Mouse (Mus musculus) layer of hippocampus, adult 2 months (tissue): Measurements from ENCODE around the gene Sgta. TPM values are rescaled to one million over a fixed set of nuclear protein-coding genes. Genes with fewer than 3 reads are reported as not detected.

Experiments
- DNase-seq, 2 experiments: peaks; one replicate each; pipeline ENCODE4 v3.0.0; 2022; ENCODE audit warnings: low spot score in 2 of 2
- H3K27ac ChIP-seq: fragments of 200-600 bp; 2 replicates; pipeline ENCODE4 v1.8.1; 2022
- H3K4me3 ChIP-seq: fragments of 200-600 bp; 2 replicates; pipeline ENCODE4 v1.8.1; 2022; ENCODE audit warnings: mild to moderate bottlenecking
- CTCF ChIP-seq: fragments of 200-600 bp; conservative IDR thresholded peaks from 2 replicates; pipeline ENCODE4 v1.8.1; 2022; ENCODE audit warnings: antibody characterized with exemption, mild to moderate bottlenecking, moderate library complexity
- microRNA-seq, 2 experiments: library from miRNA; unstranded; fragments of <30 nt; microRNA quantifications; one replicate each; pipeline ENCODE4 v1.2.0; 2021
- total RNA-seq, 2 experiments: library from RNA; stranded (reverse); gene quantifications; 2 replicates each; pipeline ENCODE4 v1.2.3; 2021

Gene Sgta
- total RNA-seq, 2 experiments from 2014 or later = 176 TPM

DNA sequence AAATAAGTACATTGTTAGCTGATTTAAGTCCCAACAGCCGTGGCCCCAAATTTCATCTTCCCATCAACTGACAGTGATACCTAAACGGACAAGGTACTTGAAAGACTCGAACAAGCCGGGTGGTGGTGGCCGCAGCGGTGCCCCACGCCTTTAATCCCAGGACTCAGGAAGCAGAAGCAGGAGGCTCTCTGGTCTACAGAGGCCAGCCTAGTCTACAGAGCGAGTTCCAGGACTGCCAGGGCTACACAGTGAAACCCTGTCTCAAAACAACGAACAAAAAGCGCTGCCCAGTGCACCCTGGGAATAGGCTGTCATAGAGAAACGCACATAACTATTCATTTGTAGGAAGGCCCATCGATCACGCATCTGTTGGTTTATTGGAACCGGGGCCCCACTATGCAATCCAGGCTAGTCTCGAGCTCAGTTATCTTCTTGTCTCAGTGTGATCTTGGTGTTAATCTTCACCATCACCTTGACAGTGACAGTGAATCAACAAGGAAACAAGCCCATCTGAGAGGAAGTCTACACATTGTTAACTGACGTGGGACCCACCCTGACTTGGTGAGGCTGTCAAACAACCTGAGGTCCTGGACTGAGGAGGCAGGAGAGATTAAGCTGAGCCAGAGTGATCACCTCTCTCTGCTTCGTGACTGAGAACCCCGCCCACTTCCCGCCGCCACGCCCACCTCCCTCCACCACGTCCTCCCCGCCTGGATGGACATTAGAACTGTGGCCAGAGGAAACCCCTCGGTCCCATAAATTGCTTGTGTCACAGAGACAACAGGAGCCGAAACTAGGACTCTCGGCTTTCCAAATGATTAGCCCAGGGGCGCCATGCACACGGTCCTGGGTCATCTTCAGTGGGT, 59.6 kb downstream of the Sgta start:
- Histone ChIP-seq H3K27ac (peak overlapping the region; percentile 98), H3K4me3 (peak overlapping the region; percentile 32)
- no peak for TF ChIP-seq CTCF
- DNase-seq = no peak

DNA sequence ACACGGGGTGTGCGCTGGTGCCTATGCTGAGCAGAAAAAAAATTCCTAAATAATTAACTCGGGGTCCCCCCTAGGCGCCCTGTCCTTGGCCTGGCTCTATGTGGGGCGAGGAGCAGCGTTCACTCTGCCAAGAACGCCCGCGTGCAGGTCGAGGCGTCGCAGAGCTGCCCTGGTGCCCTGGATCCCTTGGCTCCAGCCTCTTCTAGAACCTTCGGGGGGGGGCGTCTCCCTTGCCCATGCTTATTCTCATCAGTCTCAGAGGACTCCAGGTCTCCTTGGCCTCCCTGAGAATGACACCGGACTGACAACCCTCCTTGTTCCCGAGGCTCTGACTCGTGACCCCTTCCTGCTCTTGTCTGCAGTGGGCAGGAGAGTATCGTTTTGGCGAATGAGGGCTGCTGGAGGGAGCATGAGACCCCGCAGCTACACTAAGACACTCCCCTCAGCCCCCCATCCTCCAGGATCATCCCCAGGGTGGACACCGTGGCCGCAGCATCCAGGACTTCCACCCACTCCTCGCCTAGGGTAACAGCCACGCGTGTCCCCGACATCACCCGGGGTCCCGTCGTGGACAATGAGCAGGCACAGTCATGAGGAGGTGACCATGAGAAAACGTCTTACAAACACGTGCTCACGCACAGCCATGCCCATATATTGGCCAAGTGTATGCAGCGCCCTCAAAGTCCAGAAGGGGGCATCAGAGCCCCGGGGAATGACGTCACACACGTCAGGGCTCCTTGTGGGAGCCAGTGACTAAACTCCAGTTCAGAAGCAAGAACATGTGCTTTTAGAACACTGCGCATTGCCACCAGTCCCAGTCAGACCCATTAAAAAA, 60.4 kb downstream of the Sgta start:
- peak; percentile 90 to 93 for DNase-seq
- TF ChIP-seq CTCF = peak; percentile 97
- H3K27ac ChIP-seq = peak overlapping the region; percentile 98
- H3K4me3 ChIP-seq = peak overlapping the region; percentile 29; the same call in 1 of the 2 replicates

DNA sequence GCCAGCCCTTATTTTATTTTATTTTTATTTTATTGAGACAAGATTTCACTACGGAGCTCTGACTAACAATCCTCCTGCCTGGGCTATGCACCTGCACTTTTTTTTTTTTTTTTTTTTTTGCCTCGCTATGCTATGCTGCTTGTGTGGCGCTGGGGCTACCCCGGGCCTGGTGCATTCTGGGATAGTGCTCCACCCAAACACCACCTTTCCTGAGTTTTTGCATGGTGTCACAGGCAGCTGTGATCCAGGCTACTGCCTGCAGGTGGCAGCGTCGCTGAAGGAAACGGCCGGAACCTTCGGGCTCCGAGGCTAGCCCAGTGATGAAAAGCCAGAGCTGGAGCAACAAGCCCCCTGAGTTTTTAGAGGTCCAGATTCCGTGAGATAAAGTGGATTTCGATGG, 61.2 kb downstream of the Sgta start:
- DNase-seq = peak; percentile 64 to 67

GRCm38 (mm10) chr10:80998021-80998420, 62.0 kb downstream of the Sgta start:
- peak overlapping the region; percentile 15; the same call in 1 of the 2 replicates for H3K4me3 ChIP-seq
- H3K27ac ChIP-seq = peak overlapping the region; percentile 70
- TF ChIP-seq CTCF = no peak
- DNase-seq = peak in 1 of 2 experiments; percentile 59

More for the DNA sequence above, 61.2 kb downstream of the Sgta start:
- peak; percentile 83 for TF ChIP-seq CTCF
- Histone ChIP-seq H3K4me3 (no peak overlapping the region), H3K27ac (peak overlapping the region; percentile 70)

- no peak overlapping the region for H3K4me3 ChIP-seq
- H3K27ac ChIP-seq = peak overlapping the region; percentile 70
- no peak for TF ChIP-seq CTCF
- no peak for DNase-seq
Observed at GRCm38 (mm10) chr10:80997332-80997731, 62.6 kb downstream of the Sgta start.

DNA sequence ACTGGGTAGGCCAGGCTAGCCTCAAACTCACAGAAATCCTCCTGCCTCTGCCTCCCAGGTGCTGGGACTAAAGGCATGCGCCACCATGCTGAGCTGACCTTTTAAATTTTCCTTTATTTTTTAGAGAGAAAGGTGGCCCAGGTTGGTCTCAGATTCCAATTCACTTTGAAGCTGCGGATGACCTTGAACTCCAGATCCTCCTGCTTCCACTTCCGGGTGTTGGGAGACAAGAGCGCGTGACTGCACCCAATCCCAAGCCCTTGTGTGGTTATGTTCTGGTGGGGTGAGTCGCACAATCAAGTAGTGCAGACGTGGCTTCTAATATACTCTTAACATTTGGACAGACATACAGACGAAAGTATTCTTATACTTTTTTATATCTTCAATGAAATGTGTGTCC, 63.5 kb downstream of the Sgta start:
- DNase-seq = no peak
- TF ChIP-seq CTCF = no peak
- Histone ChIP-seq H3K27ac (no peak overlapping the region), H3K4me3 (no peak overlapping the region)

- DNase-seq = peak; percentile 86 to 90
- Histone ChIP-seq H3K27ac (peak overlapping the region; percentile 59; the same call in 1 of the 2 replicates), H3K4me3 (peak overlapping the region; percentile 37)
- peak; percentile 99 for TF ChIP-seq CTCF
Observed at GRCm38 (mm10) chr10:80995091-80995632, 64.8 kb downstream of the Sgta start.

DNA sequence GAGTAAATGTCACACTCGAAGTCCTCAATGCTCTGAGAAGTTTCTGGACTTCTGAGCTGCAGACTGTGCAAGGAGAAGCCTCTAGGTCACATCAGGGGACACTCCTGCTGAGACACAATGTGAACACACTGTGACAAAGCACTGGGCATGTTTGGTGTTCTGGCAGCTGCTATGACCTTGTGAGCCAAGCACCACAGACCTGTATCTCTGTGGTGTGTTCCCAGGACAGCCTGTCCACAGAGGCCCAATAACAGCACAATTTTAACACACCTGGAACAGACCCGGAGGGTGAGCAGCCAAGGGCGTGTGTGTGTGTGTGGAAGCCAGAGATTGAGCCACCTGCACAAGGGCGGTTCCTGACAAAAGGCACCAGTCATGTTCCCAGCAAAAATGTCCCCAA, 65.4 kb downstream of the Sgta start:
- DNase-seq = no peak
- Histone ChIP-seq H3K4me3 (peak overlapping the region; percentile 37; the same call in 1 of the 2 replicates), H3K27ac (peak overlapping the region; percentile 59)
- TF ChIP-seq CTCF = no peak

Small RNA genes lying within 50 kb of the gene (microRNA-seq; reads per million reads assigned to microRNA genes)
- 0 reads per million in 2 experiments for gene Mir5615-1
- gene Mir5615-2 = 0 reads per million in 2 experiments

Other genes starting within 250 kb of the Sgta start
- 1 to 10 TPM; 1.9 to 2.5 TPM for gene Jsrp1, start 246.7 kb downstream of the Sgta start, total RNA-seq
- 100 to 1,000 TPM; 478 to 493 TPM for gene Oaz1, start 233.5 kb downstream of the Sgta start, total RNA-seq
- gene Lingo3, start 216.1 kb downstream of the Sgta start, total RNA-seq = 10 to 100 TPM; 49.4 to 54.3 TPM
- 10 to 100 TPM; 51.6 to 53.3 TPM for gene Lsm7, start 205.0 kb downstream of the Sgta start, total RNA-seq
- 10 to 100 TPM; 61.2 to 63.2 TPM for gene Sppl2b, start 204.9 kb downstream of the Sgta start, total RNA-seq
- under 1 TPM; 0.46 to 0.56 TPM for gene Tmprss9, start 188.3 kb downstream of the Sgta start, total RNA-seq
- 100 to 1,000 TPM; 134 to 145 TPM for gene Timm13, start 159.2 kb downstream of the Sgta start, total RNA-seq
- 10 to 100 TPM; 20.8 to 21.9 TPM for gene Lmnb2, start 141.9 kb downstream of the Sgta start, total RNA-seq
- 10 to 100 TPM; 17.0 to 17.5 TPM for gene Gadd45b, start 130.1 kb downstream of the Sgta start, total RNA-seq
- gene Gng7, start 45.2 kb downstream of the Sgta start, total RNA-seq = 100 to 1,000 TPM; 161 to 176 TPM
- gene Diras1, start 34.5 kb downstream of the Sgta start, total RNA-seq = 100 to 1,000 TPM in 1 of 2 experiments, 10 to 100 TPM in 1; 95.2 to 100 TPM
- 10 to 100 TPM; 60.8 to 66.1 TPM for gene Slc39a3, start 22.8 kb downstream of the Sgta start, total RNA-seq
- 10 to 100 TPM; 52.0 to 52.6 TPM for gene Thop1, start 9.9 kb upstream of the Sgta start, total RNA-seq
- under 1 TPM; 0.20 to 0.66 TPM for gene Creb3l3, start 38.7 kb upstream of the Sgta start, total RNA-seq
- gene Map2k2, start 45.7 kb upstream of the Sgta start, total RNA-seq = 100 to 1,000 TPM; 132 to 139 TPM
- 100 to 1,000 TPM; 103 to 109 TPM for gene Zbtb7a, start 75.0 kb upstream of the Sgta start, total RNA-seq
- gene Pias4, start 107.7 kb upstream of the Sgta start, total RNA-seq = 10 to 100 TPM; 29.4 to 29.5 TPM
- 100 to 1,000 TPM; 907 to 909 TPM for gene Eef2, start 116.5 kb upstream of the Sgta start, total RNA-seq
- gene Dapk3, start 122.8 kb upstream of the Sgta start, total RNA-seq = 10 to 100 TPM; 73.6 to 78.4 TPM
- gene 4930442H23Rik, start 123.7 kb upstream of the Sgta start, total RNA-seq = not detected
- under 1 TPM; 0.32 to 0.33 TPM for gene Nmrk2, start 141.9 kb upstream of the Sgta start, total RNA-seq
- gene Atcay, start 170.7 kb upstream of the Sgta start, total RNA-seq = 100 to 1,000 TPM; 144 to 150 TPM
- 10 to 100 TPM; 66.2 to 70.2 TPM for gene Zfr2, start 173.0 kb upstream of the Sgta start, total RNA-seq
- gene Matk, start 192.8 kb upstream of the Sgta start, total RNA-seq = 100 to 1,000 TPM; 260 to 267 TPM
- gene Mrpl54, start 206.8 kb upstream of the Sgta start, total RNA-seq = 10 to 100 TPM; 37.4 to 42.0 TPM
- 10 to 100 TPM; 32.6 to 37.3 TPM for gene Apba3, start 206.8 kb upstream of the Sgta start, total RNA-seq
- under 1 TPM; 0.54 to 0.91 TPM for gene Tjp3, start 231.4 kb upstream of the Sgta start, total RNA-seq
- gene Pip5k1c, start 232.8 kb upstream of the Sgta start, total RNA-seq = 100 to 1,000 TPM; 308 to 314 TPM